Mouse (Mus musculus) embryonic facial prominence, embryonic 10.5 days (tissue): ENCODE data around the gene Tnf. TPM values are rescaled to one million over a fixed set of nuclear protein-coding genes. Genes with fewer than 3 reads are reported as not detected.

ENCODE experiments used
- DNase-seq: peaks from one replicate; pipeline ENCODE4 v3.0.0-alpha.2; 2017; ENCODE audit warnings: low spot score
- H3K27ac ChIP-seq: fragments of 300-500 bp; sonication (generic); replicated peaks from 2 replicates; pipeline ENCODE4 v1.5.1; 2016; ENCODE audit warnings: mild to moderate bottlenecking
- H3K27me3 ChIP-seq: fragments of 300-500 bp; sonication (generic); replicated peaks from 2 replicates; pipeline ENCODE4 v1.6.1; 2016; ENCODE audit warnings: low read depth, mild to moderate bottlenecking; ENCODE audit not compliant: poor library complexity, severe bottlenecking
- H3K36me3 ChIP-seq: fragments of 300-500 bp; sonication (generic); replicated peaks from 2 replicates; pipeline ENCODE4 v1.6.1; 2016; ENCODE audit warnings: mild to moderate bottlenecking, moderate library complexity
- H3K4me1 ChIP-seq: fragments of 300-500 bp; sonication (generic); 2 replicates; pipeline ENCODE4 v1.6.1; 2016
- H3K4me3 ChIP-seq: fragments of 300-500 bp; sonication (generic); 2 replicates; pipeline ENCODE4 v1.5.1; 2016; ENCODE audit warnings: mild to moderate bottlenecking, moderate library complexity
- H3K9me3 ChIP-seq: fragments of 300-500 bp; sonication (generic); 2 replicates; pipeline ENCODE4 v1.6.1; 2016; ENCODE audit warnings: mild to moderate bottlenecking
- WGBS: fragments of 180-500 bp; shearing (Covaris S2); methylation state at CpG from one replicate; pipeline ENCODE4 v1.1.7; 2016; 5-methylcytosine and 5-hydroxymethylcytosine counted together
- polyA plus RNA-seq: library from polyadenylated mRNA; unstranded; fragments of >200 nt; fragmentation: Nextera tagmentation; extraction: Ambion mirVana; gene quantifications from 2 replicates; pipeline ENCODE4 v1.2.1, GENCODE M21; 2016

Tnf gene
- not detected in 2 replicates for polyA plus RNA-seq

GRCm38 (mm10) chr17:35201787-35202186 lies at the start of gene Tnf:
Tnf (minus strand) TSS chr17:35202007.
- 43% methylated on average over 13 of the region's 13 CpGs for WGBS
- no peaks in the 10 kb centered on the region for H3K9me3 ChIP-seq
- no peak within 1 kb of the TSS for H3K27ac ChIP-seq
- H3K4me3 ChIP-seq, result 0 out of 2 replicates have a peak within 1 kb of the TSS, but pooled peaks have one; percentile 4
- peaks cover 14% of the 10 kb centered on the region for H3K4me1 ChIP-seq
- DNase-seq, result no peak
- peaks cover 85% of the 10 kb centered on the region for H3K27me3 ChIP-seq
- no peaks in the 10 kb centered on the region for H3K36me3 ChIP-seq

GRCm38 (mm10) chr17:35251162-35251719 lies 49.4 kb upstream of the Tnf start:
- Histone ChIP-seq H3K27ac (no peak overlapping the region), H3K9me3 (no peaks in the 10 kb centered on the region), H3K4me1 (peaks cover 7% of the 10 kb centered on the region; the same call in 1 of the 2 replicates), H3K27me3 (no peaks in the 10 kb centered on the region), H3K4me3 (no peak overlapping the region), H3K36me3 (peaks cover 85% of the 10 kb centered on the region)
- 90% methylated on average over 15 of the region's 15 CpGs for WGBS
- DNase-seq, result no peak

GRCm38 (mm10) chr17:35250348-35251120 lies 48.7 kb upstream of the Tnf start:
- H3K27ac ChIP-seq, result no peak overlapping the region
- no peak overlapping the region for H3K4me3 ChIP-seq
- DNase-seq, result no peak
- no peaks in the 10 kb centered on the region for H3K27me3 ChIP-seq
- no peaks in the 10 kb centered on the region for H3K9me3 ChIP-seq
- H3K4me1 ChIP-seq, result peaks cover 11% of the 10 kb centered on the region
- peaks cover 92% of the 10 kb centered on the region for H3K36me3 ChIP-seq
- 91% methylated on average over 3 of the region's 3 CpGs for WGBS

- Histone ChIP-seq H3K36me3 (peaks cover 99% of the 10 kb centered on the region), H3K4me1 (peaks cover 20% of the 10 kb centered on the region), H3K27me3 (no peaks in the 10 kb centered on the region), H3K27ac (no peak overlapping the region), H3K9me3 (no peaks in the 10 kb centered on the region), H3K4me3 (no peak overlapping the region)
- 89% methylated on average over 19 of the region's 19 CpGs for WGBS
- DNase-seq, result no peak
These were observed 47.8 kb upstream of the Tnf start for GRCm38 (mm10) chr17:35249451-35250197.

- Histone ChIP-seq H3K27ac (no peak overlapping the region), H3K4me3 (no peak overlapping the region), H3K4me1 (peaks cover 26% of the 10 kb centered on the region), H3K36me3 (peaks cover 99% of the 10 kb centered on the region), H3K27me3 (no peaks in the 10 kb centered on the region), H3K9me3 (no peaks in the 10 kb centered on the region)
- DNase-seq, result no peak
- 91% methylated on average over 14 of the region's 14 CpGs for WGBS
These were observed 47.2 kb upstream of the Tnf start for GRCm38 (mm10) chr17:35248986-35249385.

GRCm38 (mm10) chr17:35247144-35247543 lies 45.3 kb upstream of the Tnf start:
- Histone ChIP-seq H3K4me3 (no peak overlapping the region), H3K27me3 (no peaks in the 10 kb centered on the region), H3K4me1 (peaks cover 33% of the 10 kb centered on the region), H3K9me3 (no peaks in the 10 kb centered on the region), H3K27ac (no peak overlapping the region), H3K36me3 (peaks cover 93% of the 10 kb centered on the region)
- 91% methylated on average over 7 of the region's 7 CpGs for WGBS
- no peak for DNase-seq

GRCm38 (mm10) chr17:35245731-35246623 lies 44.2 kb upstream of the Tnf start:
- H3K36me3 ChIP-seq, result peaks cover 82% of the 10 kb centered on the region
- H3K27ac ChIP-seq, result no peak overlapping the region
- peaks cover 34% of the 10 kb centered on the region for H3K4me1 ChIP-seq
- 91% methylated on average over 15 of the region's 15 CpGs for WGBS
- H3K4me3 ChIP-seq, result peak overlapping the region; percentile 98
- no peaks in the 10 kb centered on the region for H3K27me3 ChIP-seq
- H3K9me3 ChIP-seq, result no peaks in the 10 kb centered on the region
- DNase-seq, result no peak

GRCm38 (mm10) chr17:35244999-35245398 lies 43.2 kb upstream of the Tnf start:
- Histone ChIP-seq H3K4me3 (peak overlapping the region; percentile 98), H3K9me3 (no peaks in the 10 kb centered on the region), H3K36me3 (peaks cover 73% of the 10 kb centered on the region), H3K4me1 (peaks cover 44% of the 10 kb centered on the region), H3K27ac (no peak overlapping the region), H3K27me3 (no peaks in the 10 kb centered on the region)
- 88% methylated on average over 2 of the region's 2 CpGs for WGBS
- no peak for DNase-seq

GRCm38 (mm10) chr17:35243086-35243485 lies 41.3 kb upstream of the Tnf start:
- WGBS, result 16% methylated on average over 16 of the region's 16 CpGs
- Histone ChIP-seq H3K36me3 (peaks cover 53% of the 10 kb centered on the region), H3K27me3 (no peaks in the 10 kb centered on the region), H3K27ac (peak overlapping the region; percentile 100), H3K4me1 (peaks cover 44% of the 10 kb centered on the region), H3K4me3 (peak overlapping the region; percentile 98), H3K9me3 (no peaks in the 10 kb centered on the region)
- peak; percentile 63 for DNase-seq

- WGBS, result under 1% methylated on average over 55 of the region's 55 CpGs
- Histone ChIP-seq H3K9me3 (no peaks in the 10 kb centered on the region), H3K36me3 (peaks cover 45% of the 10 kb centered on the region), H3K27ac (peak overlapping the region; percentile 100), H3K4me1 (peaks cover 43% of the 10 kb centered on the region), H3K4me3 (peak overlapping the region; percentile 98), H3K27me3 (no peaks in the 10 kb centered on the region)
- DNase-seq, result peak; percentile 71
These were observed 40.5 kb upstream of the Tnf start for GRCm38 (mm10) chr17:35242015-35242941.

- peak within 1 kb of the TSS; percentile 98 for H3K4me3 ChIP-seq
- H3K4me1 ChIP-seq, result peaks cover 47% of the 10 kb centered on the region
- 0% methylated on average over 69 of the region's 69 CpGs for WGBS
- no peaks in the 10 kb centered on the region for H3K9me3 ChIP-seq
- H3K27ac ChIP-seq, result peak within 1 kb of the TSS; percentile 100
- H3K27me3 ChIP-seq, result no peaks in the 10 kb centered on the region
- peaks cover 37% of the 10 kb centered on the region for H3K36me3 ChIP-seq
- peak; percentile 96 for DNase-seq
These were observed 39.7 kb upstream of the Tnf start, which contains the start of gene Ddx39b for GRCm38 (mm10) chr17:35241305-35242014. Ddx39b (plus strand) TSS chr17:35241746.
